Mouse (Mus musculus) kidney, adult 2 months (tissue): ENCODE measurements around the gene Tnf.

Source experiments
- CTCF ChIP-seq: fragments of 200-500 bp; conservative IDR thresholded peaks from 2 replicates; pipeline ENCODE4 v1.5.1; 2011; ENCODE audit warnings: low read depth, mild to moderate bottlenecking, control low read depth, low read length, moderate library complexity, mixed read lengths; ENCODE audit not compliant: insufficient read depth, insufficient read length
- POLR2A ChIP-seq: fragments of 200-500 bp; IDR thresholded peaks from one replicate; pipeline ENCODE4 v1.6.1; 2011; ENCODE audit warnings: low read depth, low read length, control low read depth

DNA sequence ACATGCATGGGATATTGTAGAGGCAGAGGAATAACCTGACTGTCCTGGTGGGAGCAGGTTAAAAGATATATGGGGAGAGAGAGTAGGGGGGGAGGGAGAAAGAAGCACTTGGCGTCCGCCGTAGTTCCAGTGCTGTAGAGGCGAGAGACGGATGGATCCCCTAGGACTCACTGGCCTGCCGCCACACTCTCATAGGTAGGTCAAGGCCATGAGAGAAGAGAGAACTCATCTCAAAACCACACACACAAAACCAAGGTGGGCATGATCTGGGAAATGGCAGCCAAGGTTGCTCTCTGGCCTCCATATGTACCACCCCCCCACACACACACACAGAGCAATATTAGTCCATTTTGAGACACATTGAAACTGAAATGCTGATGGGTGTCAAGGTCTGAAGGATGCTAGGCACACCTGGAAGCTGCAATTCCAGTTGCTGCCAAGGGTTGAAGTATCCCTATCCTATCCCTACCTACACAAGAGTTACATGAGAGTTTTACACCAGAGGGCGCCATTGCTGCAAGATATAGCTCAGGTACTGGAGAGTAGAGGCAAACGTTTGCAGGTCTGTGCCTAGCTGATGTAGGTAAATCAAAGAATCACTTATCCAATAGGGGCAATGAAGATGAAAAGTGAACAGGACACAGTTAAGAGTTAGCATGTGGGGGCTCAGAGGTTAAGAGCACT, 35.3 kb downstream of the Tnf start:
- peak; percentile 64 for TF ChIP-seq CTCF
- TF ChIP-seq POLR2A: no peak
